Mouse (Mus musculus) megakaryocyte, adult 5-6 weeks (primary cell): ENCODE data around the gene Wdr72. TPM values are rescaled to one million over a fixed set of nuclear protein-coding genes. Genes with fewer than 3 reads are reported as not detected.
A peak's percentile ranks its signal among the peaks of the same experiment; 100 is the strongest.

Source experiments
- ATAC-seq: 2 replicates; pipeline ENCODE4 v1.8.0; 2016; ENCODE audit warnings: mild to moderate bottlenecking, inconsistent platforms; ENCODE audit not compliant: poor library complexity, severe bottlenecking
- total RNA-seq, 2 experiments: library from RNA; stranded (forward) in 1 of 2; stranded (reverse) in 1 of 2; fragments of 153-499, 151-499 nt in 1 of 2; fragments of 221-1000, 200-1000 nt in 1 of 2; gene quantifications; 2 replicates each; pipeline versions ENCODE4 v1.2.3 to v1.2.4; 2015 to 2017

Wdr72 gene
- not detected in 2 replicates for total RNA-seq (2015)
- not detected in 2 replicates for total RNA-seq (2017)

- ATAC-seq, result no peak
These were observed at the start of gene Wdr72 for GRCm38 (mm10) chr9:74109761-74110460. Gene Wdr72 (plus strand): TSS chr9:74110356.

- no peak for ATAC-seq
These were observed 43.9 kb upstream of the Wdr72 start for GRCm38 (mm10) chr9:74066278-74066677.

- no peak for ATAC-seq
These were observed 43.4 kb upstream of the Wdr72 start for GRCm38 (mm10) chr9:74066766-74067165.

GRCm38 (mm10) chr9:74075958-74076357, 34.2 kb upstream of the Wdr72 start:
- no peak for ATAC-seq

- no peak for ATAC-seq
These were observed 31.7 kb upstream of the Wdr72 start for GRCm38 (mm10) chr9:74078458-74078857.

- ATAC-seq, result no peak
These were observed 29.9 kb upstream of the Wdr72 start for GRCm38 (mm10) chr9:74080241-74080640.

GRCm38 (mm10) chr9:74101591-74101990, 8.6 kb upstream of the Wdr72 start:
- ATAC-seq, result no peak

- ATAC-seq, result no peak
These were observed 7.5 kb upstream of the Wdr72 start for GRCm38 (mm10) chr9:74102615-74103014.

- ATAC-seq, result no peak
These were observed 283 bp downstream of the Wdr72 start for GRCm38 (mm10) chr9:74110461-74110816.

GRCm38 (mm10) chr9:74112526-74112925, 2.4 kb downstream of the Wdr72 start:
- no peak for ATAC-seq

- peak; percentile 57; the same call in 1 of the 2 replicates for ATAC-seq
These were observed 16.1 kb downstream of the Wdr72 start for GRCm38 (mm10) chr9:74126222-74126621.

- no peak for ATAC-seq
These were observed 23.9 kb downstream of the Wdr72 start for GRCm38 (mm10) chr9:74134010-74134409.

- peak; percentile 91 for ATAC-seq
These were observed 31.7 kb downstream of the Wdr72 start for GRCm38 (mm10) chr9:74141864-74142263.

- no peak for ATAC-seq
These were observed 32.5 kb downstream of the Wdr72 start for GRCm38 (mm10) chr9:74142705-74143104.

- no peak for ATAC-seq
These were observed 35.0 kb downstream of the Wdr72 start for GRCm38 (mm10) chr9:74145203-74145602.

- ATAC-seq, result no peak
These were observed 38.1 kb downstream of the Wdr72 start for GRCm38 (mm10) chr9:74148306-74148705.

GRCm38 (mm10) chr9:74160361-74160933, 50.3 kb downstream of the Wdr72 start:
- ATAC-seq, result no peak

GRCm38 (mm10) chr9:74165697-74166096, 55.5 kb downstream of the Wdr72 start:
- ATAC-seq, result no peak

- no peak for ATAC-seq
These were observed 59.7 kb downstream of the Wdr72 start for GRCm38 (mm10) chr9:74169904-74170303.

GRCm38 (mm10) chr9:74186748-74187400, 76.7 kb downstream of the Wdr72 start:
- no peak for ATAC-seq

- no peak for ATAC-seq
These were observed 77.4 kb downstream of the Wdr72 start for GRCm38 (mm10) chr9:74187401-74188029.

GRCm38 (mm10) chr9:74194898-74195297, 84.7 kb downstream of the Wdr72 start:
- ATAC-seq, result no peak
